Mouse (Mus musculus): Measurements from ENCODE around the gene Gap43.

- TF ChIP-seq TAL1 (IDR thresholded peaks at IDR 0.05; ENCODE audit: low read length), result no peak
- TF ChIP-seq GATA1 (IDR thresholded peaks at IDR 0.05; ENCODE audit: low read length), result no peak
Measured at GRCm38 (mm10) chr16:42284005-42284404, 56.4 kb downstream of the Gap43 start.
